Comparison of ENCODE assay signal across 9 mouse cellular contexts in the genomic region with DNA sequence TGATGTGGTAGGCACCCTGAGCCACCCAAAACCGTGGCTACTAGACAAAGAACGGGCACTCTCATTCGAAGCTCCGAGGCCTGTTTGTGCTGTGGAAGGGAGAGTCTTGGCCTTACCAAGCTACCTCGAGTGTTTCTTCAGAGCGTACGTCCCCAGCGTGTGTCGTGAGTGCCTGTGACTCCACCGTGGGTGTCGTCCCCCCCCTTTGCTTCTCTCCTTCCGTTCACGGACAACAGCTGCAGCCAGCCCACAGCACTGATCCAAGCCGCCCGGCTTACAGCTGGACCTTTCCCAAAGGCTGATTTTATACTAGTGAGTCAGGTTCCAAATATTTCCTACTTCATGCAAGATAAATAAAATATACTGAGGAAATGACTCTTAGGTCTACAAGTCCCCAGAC.
DNase-seq lines count a peak whose midpoint lies in the region; ATAC-seq lines count a peak whose summit lies in the region.
"Had no signal": no experiment of that assay in that cellular context is flagged by ENCODE, and none has a peak within 500 bp of the region (broad histone marks: within the 10 kb centered on the region; RNA-seq: fewer than 3 reads in every experiment).

No protein-coding gene starts in this region.

- DNase-seq in retina, embryonic 14.5 days (ENCODE audit: low spot score), result peak; percentile 5
- no peak for DNase-seq in retina, postnatal 1 day
- DNase-seq in kidney, postnatal 36 days, result peak; percentile 6 to 7
- DNase-seq in urinary bladder, adult 2 months (ENCODE audit: low spot score), result peak; percentile 26
- no peak for DNase-seq in thymus, postnatal 36 days
- DNase-seq in thymus, adult 18-20 months, result no peak

- H3K4me3 ChIP-seq in forebrain, embryonic 16.5 days (replicated peaks; ENCODE audit: low read length), result no peak overlapping the region
- H3K4me3 ChIP-seq in forebrain, embryonic 13.5 days, result no peak overlapping the region
- H3K4me3 ChIP-seq: neural tube, embryonic 12.5 days had no signal

- H3K4me2 ChIP-seq in forebrain, embryonic 16.5 days (ENCODE audit: low read length), result no peak overlapping the region
- H3K4me2 ChIP-seq in forebrain, embryonic 13.5 days, result no peak overlapping the region

- peaks cover 7% of the 10 kb centered on the region; the same call in 1 of the 2 replicates for H3K4me1 ChIP-seq in forebrain, embryonic 16.5 days (replicated peaks; ENCODE audit: control insufficient read depth, insufficient read depth, low read length)
- peaks cover 8% of the 10 kb centered on the region for H3K4me1 ChIP-seq in forebrain, embryonic 13.5 days
- H3K4me1 ChIP-seq: neural tube, embryonic 12.5 days had no signal

- H3K27me3 ChIP-seq in forebrain, embryonic 16.5 days (replicated peaks; ENCODE audit: control insufficient read depth, insufficient read depth, low read length), result no peaks in the 10 kb centered on the region
- H3K27me3 ChIP-seq in forebrain, embryonic 13.5 days, result no peaks in the 10 kb centered on the region
- H3K27me3 ChIP-seq: neural tube, embryonic 12.5 days had no signal

- H3K9me3 ChIP-seq in forebrain, embryonic 16.5 days (ENCODE audit: control insufficient read depth, low read length), result no peaks in the 10 kb centered on the region
- no peaks in the 10 kb centered on the region for H3K9me3 ChIP-seq in forebrain, embryonic 13.5 days (replicated peaks)
- H3K9me3 ChIP-seq: neural tube, embryonic 12.5 days had no signal

- WGBS in forebrain, embryonic 16.5 days, result 77% methylated on average over 15 of the region's 15 CpGs
- 87% methylated on average over 15 of the region's 15 CpGs for WGBS in forebrain, embryonic 13.5 days

- no peak overlapping the region for H3K27ac ChIP-seq in forebrain, embryonic 16.5 days (ENCODE audit: low read length)
- H3K27ac ChIP-seq in forebrain, embryonic 13.5 days, result no peak overlapping the region
- H3K27ac ChIP-seq: neural tube, embryonic 12.5 days had no signal

- no peaks in the 10 kb centered on the region for H3K36me3 ChIP-seq in forebrain, embryonic 16.5 days (ENCODE audit: control insufficient read depth, insufficient read depth)
- no peaks in the 10 kb centered on the region for H3K36me3 ChIP-seq in forebrain, embryonic 13.5 days (ENCODE audit: poor library complexity, severe bottlenecking)
- H3K36me3 ChIP-seq: neural tube, embryonic 12.5 days had no signal

- no peak overlapping the region for H3K9ac ChIP-seq in forebrain, embryonic 16.5 days (replicated peaks; ENCODE audit: low read depth, low read length)
- H3K9ac ChIP-seq in forebrain, embryonic 13.5 days, result no peak overlapping the region
- H3K9ac ChIP-seq: neural tube, embryonic 12.5 days had no signal

- ATAC-seq in forebrain, embryonic 16.5 days, result peak; percentile 41; the same call in 1 of the 2 replicates
- ATAC-seq in forebrain, embryonic 13.5 days, result no peak

Comparison
In these comparisons a context has a peak if more than half of its experiments do, and no peak if none do; other contexts are left out.
1. DNase-seq: peak in retina, embryonic 14.5 days (single experiment), kidney, postnatal 36 days (2 of 2) and urinary bladder, adult 2 months (single experiment); none in retina, postnatal 1 day (single experiment), thymus, postnatal 36 days (0 of 2) and thymus, adult 18-20 months (0 of 2).